ENCODE assay signal across 12 mouse cellular contexts in genomic region chr8:24335709-24336108, GRCm38 (mm10).
"Had no signal": no experiment of that assay in that cellular context is flagged by ENCODE, and none has a peak within 500 bp of the region (broad histone marks: within the 10 kb centered on the region; RNA-seq: fewer than 3 reads in every experiment).

No protein-coding gene starts in this region.

- H3K27ac ChIP-seq: kidney, embryonic 15.5 days; limb, embryonic 13.5 days; liver, embryonic 14.5 days; neural tube, embryonic 12.5 days had no signal

- DNase-seq: kidney, adult 2 months; kidney, postnatal 14 days; left cerebral cortex, postnatal 4 days; lung, adult 18-20 months; right cerebral cortex, postnatal 4 days; spleen, adult 18-20 months; thymus, adult 18-20 months; thymus, postnatal 14 days had no signal

- H3K9ac ChIP-seq: kidney, embryonic 15.5 days; limb, embryonic 13.5 days; liver, embryonic 14.5 days; neural tube, embryonic 12.5 days had no signal

- H3K9me3 ChIP-seq: kidney, embryonic 15.5 days; limb, embryonic 13.5 days; neural tube, embryonic 12.5 days had no signal

- H3K36me3 ChIP-seq: kidney, embryonic 15.5 days; limb, embryonic 13.5 days; neural tube, embryonic 12.5 days had no signal

- H3K4me2 ChIP-seq: kidney, embryonic 15.5 days; limb, embryonic 13.5 days; neural tube, embryonic 12.5 days had no signal

- H3K4me1 ChIP-seq: neural tube, embryonic 12.5 days had no signal

- H3K4me3 ChIP-seq: kidney, embryonic 15.5 days; limb, embryonic 13.5 days; neural tube, embryonic 12.5 days had no signal

- H3K27me3 ChIP-seq: kidney, embryonic 15.5 days; limb, embryonic 13.5 days; neural tube, embryonic 12.5 days had no signal
